Mouse (Mus musculus): ENCODE data around the gene Ptpn12.

The Ptpn12 gene

GRCm38 (mm10) chr5:21055820-21056531 lies at the start of gene Ptpn12:
TSS of gene Ptpn12 (minus strand) at chr5:21055911.
- peak; percentile 94 for DNase-seq (ENCODE audit: low spot score)

- no peak for DNase-seq (ENCODE audit: low spot score)
Observed at GRCm38 (mm10) chr5:21091179-21091578, 35.5 kb upstream of the Ptpn12 start.

- no peak for DNase-seq (ENCODE audit: low spot score)
Observed at GRCm38 (mm10) chr5:21057217-21057616, 1.5 kb upstream of the Ptpn12 start.

GRCm38 (mm10) chr5:21056595-21056994 lies 884 bp upstream of the Ptpn12 start:
- DNase-seq (ENCODE audit: low spot score): no peak

- DNase-seq (ENCODE audit: low spot score): peak; percentile 70
Observed at GRCm38 (mm10) chr5:21055071-21055819, 466 bp downstream of the Ptpn12 start.

- peak; percentile 79 for DNase-seq (ENCODE audit: low spot score)
Observed at GRCm38 (mm10) chr5:21054472-21055070, 1.1 kb downstream of the Ptpn12 start.

GRCm38 (mm10) chr5:21053571-21054307 lies 2.0 kb downstream of the Ptpn12 start:
- no peak for DNase-seq (ENCODE audit: low spot score)

- DNase-seq (ENCODE audit: low spot score): no peak
Observed at GRCm38 (mm10) chr5:21052521-21052920, 3.2 kb downstream of the Ptpn12 start.

GRCm38 (mm10) chr5:21050770-21051122 lies 5.0 kb downstream of the Ptpn12 start:
- no peak for DNase-seq (ENCODE audit: low spot score)

- no peak for DNase-seq (ENCODE audit: low spot score)
Observed at GRCm38 (mm10) chr5:21050061-21050769, 5.5 kb downstream of the Ptpn12 start.

GRCm38 (mm10) chr5:21049006-21049405 lies 6.7 kb downstream of the Ptpn12 start:
- DNase-seq (ENCODE audit: low spot score): no peak

GRCm38 (mm10) chr5:21047114-21047513 lies 8.6 kb downstream of the Ptpn12 start:
- no peak for DNase-seq (ENCODE audit: low spot score)

- no peak for DNase-seq (ENCODE audit: low spot score)
Observed at GRCm38 (mm10) chr5:21046150-21047048, 9.3 kb downstream of the Ptpn12 start.

GRCm38 (mm10) chr5:21045462-21045861 lies 10.2 kb downstream of the Ptpn12 start:
- DNase-seq (ENCODE audit: low spot score): no peak

GRCm38 (mm10) chr5:21038100-21038499 lies 17.6 kb downstream of the Ptpn12 start:
- DNase-seq (ENCODE audit: low spot score): no peak

- no peak for DNase-seq (ENCODE audit: low spot score)
Observed at GRCm38 (mm10) chr5:21035689-21036480, 19.8 kb downstream of the Ptpn12 start.

GRCm38 (mm10) chr5:21034388-21034966 lies 21.2 kb downstream of the Ptpn12 start:
- no peak for DNase-seq (ENCODE audit: low spot score)

- DNase-seq (ENCODE audit: low spot score): no peak
Observed at GRCm38 (mm10) chr5:21033382-21034056, 22.2 kb downstream of the Ptpn12 start.

GRCm38 (mm10) chr5:21032626-21033025 lies 23.1 kb downstream of the Ptpn12 start:
- no peak for DNase-seq (ENCODE audit: low spot score)

All from embryo, embryonic 10 days (tissue).